Mouse (Mus musculus): Measurements from ENCODE around the gene Sox9. TPM values are rescaled to one million over a fixed set of nuclear protein-coding genes. Genes with fewer than 3 reads are reported as not detected.

The Sox9 gene
- polyA plus RNA-seq (2017; shearing (Covaris generic)) = not detected

GRCm38 (mm10) chr11:112781994-112782356 lies at the start of gene Sox9:
Sox9 (plus strand) TSS chr11:112782224.

